Comparison of ENCODE assay signal across 8 mouse cellular contexts in genomic region chr10:115323295-115323694, GRCm38 (mm10). TPM values are rescaled to one million over a fixed set of nuclear protein-coding genes. Genes with fewer than 3 reads are reported as not detected.
DNase-seq lines count a peak whose midpoint lies in the region; ATAC-seq and TF ChIP-seq lines count a peak whose summit lies in the region.

No protein-coding gene starts in this region.

- peak; percentile 83 for TF ChIP-seq CTCF in E14TG2a.4 (conservative IDR thresholded peaks at IDR 0.05; ENCODE audit: low read length)
- peak; percentile 84 for TF ChIP-seq CTCF in lung, postnatal 0 days (IDR thresholded peaks at IDR 0.05)

- no peak for TF ChIP-seq EP300 in lung, postnatal 0 days (IDR thresholded peaks at IDR 0.05)

- WGBS in lung, postnatal 0 days: 10% methylated on average over 6 of the region's 6 CpGs

- peaks cover 11% of the 10 kb centered on the region for H3K27me3 ChIP-seq in E14TG2a.4 (ENCODE audit: insufficient read depth, low read length)
- no peaks in the 10 kb centered on the region for H3K27me3 ChIP-seq in lung, postnatal 0 days (replicated peaks; ENCODE audit: insufficient read depth, low read length)

- H3K36me3 ChIP-seq in E14TG2a.4 (ENCODE audit: insufficient read depth, low read length): no peaks in the 10 kb centered on the region
- no peaks in the 10 kb centered on the region for H3K36me3 ChIP-seq in lung, postnatal 0 days (ENCODE audit: insufficient read depth, low read length)

- H3K4me1 ChIP-seq in E14TG2a.4 (replicated peaks; ENCODE audit: low read depth, low read length): peaks cover 9% of the 10 kb centered on the region
- no peaks in the 10 kb centered on the region for H3K4me1 ChIP-seq in lung, postnatal 0 days (ENCODE audit: insufficient read depth, low read depth, low read length)

- no peak overlapping the region for H3K4me2 ChIP-seq in lung, postnatal 0 days (replicated peaks; ENCODE audit: low read depth, low read length)

- ATAC-seq in common myeloid progenitor, adult 5-6 weeks (replicated peaks; ENCODE audit: low read depth, poor library complexity, severe bottlenecking): peak; percentile 71
- ATAC-seq in lung, postnatal 0 days: peak; percentile 28; the same call in 1 of the 2 replicates

- H3K27ac ChIP-seq in lung, postnatal 0 days (ENCODE audit: low read length): no peak overlapping the region

- DNase-seq in adrenal gland, adult (ENCODE audit: inconsistent age in 2 of 2, low spot score in 1 of 2): peak; percentile 65 to 89
- peak; percentile 32 for DNase-seq in gastrocnemius, postnatal 25 days
- peak; percentile 71 to 87 for DNase-seq in kidney, postnatal 36 days
- DNase-seq in lung, postnatal 0 days (ENCODE audit: low spot score): peak; percentile 81
- DNase-seq in right cerebral cortex, postnatal 10 days (ENCODE audit: low spot score in 2 of 2): peak; percentile 65 to 82
- peak; percentile 32 to 65 for DNase-seq in urinary bladder, postnatal 4 days (ENCODE audit: low spot score in 2 of 2)

- no peak overlapping the region for H3K4me3 ChIP-seq in E14TG2a.4 (replicated peaks; ENCODE audit: low read length)
- H3K4me3 ChIP-seq in lung, postnatal 0 days (ENCODE audit: low read depth, low read length): no peak overlapping the region

- no peak overlapping the region for H3K9ac ChIP-seq in lung, postnatal 0 days (replicated peaks; ENCODE audit: low read depth)

- H3K9me3 ChIP-seq in E14TG2a.4 (ENCODE audit: low read length): no peaks in the 10 kb centered on the region
- no peaks in the 10 kb centered on the region for H3K9me3 ChIP-seq in lung, postnatal 0 days (ENCODE audit: low read length)

RNA-seq across cellular contexts. Expression of gene Rab21, which starts 7.9 kb away (rescaled TPM):
- total RNA-seq in common myeloid progenitor, adult 5-6 weeks (2017): 38.3 and 43.0 TPM in 2 replicates
- 10 to 100 TPM; 42.8 to 43.7 TPM for total RNA-seq in gastrocnemius, postnatal 25 days (2021)
- 9.1 and 10.1 TPM in 2 replicates for polyA plus RNA-seq in lung, postnatal 0 days (2015; fragmentation: Nextera tagmentation; extraction: Ambion mirVana)

RNA-seq across cellular contexts. Expression of gene Tmem19, which starts 39.0 kb away (rescaled TPM):
- total RNA-seq in common myeloid progenitor, adult 5-6 weeks (2017): 19.6 and 22.2 TPM in 2 replicates
- total RNA-seq in gastrocnemius, postnatal 25 days (2021): 10 to 100 TPM in 1 of 2 experiments, 1 to 10 TPM in 1; 8.8 to 14.9 TPM
- polyA plus RNA-seq in lung, postnatal 0 days (2015; fragmentation: Nextera tagmentation; extraction: Ambion mirVana): 26.0 and 31.1 TPM in 2 replicates
